Mouse (Mus musculus) thymus, adult 2 months (tissue): ENCODE data around the gene Adam33.

Experiments used
- CTCF ChIP-seq: fragments of 200-500 bp; IDR thresholded peaks from 2 replicates; pipeline ENCODE4 v1.5.1; 2012; ENCODE audit warnings: mild to moderate bottlenecking, control low read depth, low read length, moderate library complexity, borderline replicate concordance; ENCODE audit not compliant: control insufficient read depth, poor library complexity, insufficient read depth; ENCODE audit errors: extremely low read depth
- POLR2A ChIP-seq: fragments of 200-500 bp; IDR thresholded peaks from 2 replicates; pipeline ENCODE4 v1.6.1; 2012; ENCODE audit warnings: mild to moderate bottlenecking, low read length, control low read depth, moderate library complexity; ENCODE audit not compliant: control insufficient read depth, poor library complexity, insufficient read depth; ENCODE audit errors: extremely low read depth

DNA sequence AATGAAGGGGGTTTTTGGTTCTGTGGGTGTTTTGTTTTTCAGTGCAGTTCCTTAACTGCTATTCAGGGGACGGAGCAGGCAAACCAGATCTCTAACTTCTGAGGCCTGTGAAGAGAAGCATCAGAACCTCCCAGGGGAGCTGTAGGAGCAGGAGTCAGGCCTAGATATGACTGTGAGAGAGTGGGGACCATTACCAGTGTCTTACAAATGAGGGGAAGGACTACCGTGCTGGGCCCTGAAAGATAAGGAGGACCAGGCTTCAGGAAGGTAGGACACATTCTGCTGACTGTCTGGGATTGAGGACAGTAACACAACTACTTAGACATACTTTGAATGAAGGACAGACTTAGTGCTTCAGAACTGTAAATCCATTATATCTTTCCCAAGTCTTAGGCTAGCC is 54.5 kb downstream of the Adam33 start:
- TF ChIP-seq CTCF = no peak
- no peak for TF ChIP-seq POLR2A
